Mouse (Mus musculus): ENCODE measurements around the gene Zbtb9.

DNA sequence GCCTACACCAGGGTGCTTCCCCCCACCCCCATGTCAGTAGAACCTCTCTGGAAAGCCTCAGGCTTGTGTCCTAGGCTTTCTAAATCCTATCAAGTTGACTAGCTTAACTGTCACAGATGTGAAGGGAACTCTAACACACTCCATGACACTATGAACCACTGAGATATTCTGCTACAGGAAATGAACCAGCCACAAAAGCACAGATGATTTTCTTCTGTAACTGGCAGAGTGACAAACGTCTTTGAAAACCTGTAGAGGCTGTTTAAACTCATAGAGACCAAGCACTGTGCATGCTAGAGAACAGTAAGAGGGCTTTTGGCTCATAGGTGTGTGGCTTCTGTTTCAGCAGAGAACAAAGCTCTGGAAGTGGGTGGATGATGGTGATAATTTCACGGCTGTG is 8.1 kb downstream of the Zbtb9 start:
- TF ChIP-seq CTCF (IDR thresholded peaks at IDR 0.05; ENCODE audit: low read depth) (no peak), EP300 (IDR thresholded peaks at IDR 0.05; ENCODE audit: low read depth) (no peak)
